Mouse (Mus musculus) heart, embryonic 11.5 days (tissue): ENCODE data around the gene Rbm4b. TPM values are rescaled to one million over a fixed set of nuclear protein-coding genes. Genes with fewer than 3 reads are reported as not detected.

Experiments
- ATAC-seq: fragments of 200-750 bp; cut with Nextera tagmentation; replicated peaks from 2 replicates; pipeline ENCODE4 v1.8.0; 2017; ENCODE audit warnings: moderate library complexity; ENCODE audit not compliant: insufficient number of reproducible peaks, low FRiP score, low TSS enrichment
- H3K27ac ChIP-seq: fragments of 300-500 bp; sonication (generic); 2 replicates; pipeline ENCODE4 v1.5.1; 2014; ENCODE audit warnings: mild to moderate bottlenecking, low read depth, low read length
- H3K27me3 ChIP-seq: fragments of 300-500 bp; sonication (generic); 2 replicates; pipeline ENCODE4 v1.6.1; 2014; ENCODE audit warnings: mild to moderate bottlenecking, low read length, mixed read lengths; ENCODE audit not compliant: control insufficient read depth, insufficient read depth
- H3K36me3 ChIP-seq: fragments of 300-500 bp; sonication (generic); 2 replicates; pipeline ENCODE4 v1.6.1; 2014; ENCODE audit warnings: mild to moderate bottlenecking, low read length, moderate library complexity, mixed read lengths; ENCODE audit not compliant: control insufficient read depth, insufficient read depth
- H3K4me1 ChIP-seq: fragments of 300-500 bp; sonication (generic); 2 replicates; pipeline ENCODE4 v1.6.1; 2014; ENCODE audit warnings: low read length; ENCODE audit not compliant: control insufficient read depth, insufficient read depth
- H3K4me2 ChIP-seq: fragments of 300-500 bp; sonication (generic); 2 replicates; pipeline ENCODE4 v1.6.1; 2014; ENCODE audit warnings: mild to moderate bottlenecking, moderate library complexity
- H3K4me3 ChIP-seq: fragments of 300-500 bp; sonication (generic); 2 replicates; pipeline ENCODE4 v1.5.1; 2014; ENCODE audit warnings: low read depth, low read length
- H3K9ac ChIP-seq: fragments of 300-500 bp; sonication (generic); 2 replicates; pipeline ENCODE4 v1.6.1; 2014; ENCODE audit warnings: mild to moderate bottlenecking, low read depth, low read length, moderate library complexity
- H3K9me3 ChIP-seq: fragments of 300-500 bp; sonication (generic); replicated peaks from 2 replicates; pipeline ENCODE4 v1.6.1; 2016; ENCODE audit warnings: low read length; ENCODE audit not compliant: control insufficient read depth
- WGBS: fragments of 180-500 bp; shearing (Covaris S2); extraction: QIAGEN DNeasy Blood & Tissue Kit; methylation state at CpG from one replicate; pipeline ENCODE4 v1.1.7; 2014; ENCODE audit not compliant: insufficient replicate concordance; 5-methylcytosine and 5-hydroxymethylcytosine counted together
- polyA plus RNA-seq: library from polyadenylated mRNA; unstranded; fragments of >200 nt; fragmentation: Nextera tagmentation; extraction: Ambion mirVana; gene quantifications from 2 replicates; pipeline ENCODE4 v1.2.1, GENCODE M21; 2014

Gene Rbm4b
- polyA plus RNA-seq, 1 experiment from 2014 or later = 43.4 TPM

GRCm38 (mm10) chr19:4739762-4740161, 16.5 kb upstream of the Rbm4b start:
- no peak for ATAC-seq
- Histone ChIP-seq H3K4me1 (no peaks in the 10 kb centered on the region), H3K27ac (no peak overlapping the region), H3K36me3 (no peaks in the 10 kb centered on the region), H3K4me3 (no peak overlapping the region), H3K4me2 (no peak overlapping the region), H3K27me3 (no peaks in the 10 kb centered on the region), H3K9me3 (no peaks in the 10 kb centered on the region), H3K9ac (no peak overlapping the region)
- 81% methylated on average over 5 of the region's 5 CpGs for WGBS

- no peak for ATAC-seq
- Histone ChIP-seq H3K27ac (no peak overlapping the region), H3K9me3 (no peaks in the 10 kb centered on the region), H3K27me3 (no peaks in the 10 kb centered on the region), H3K4me1 (peaks cover 4% of the 10 kb centered on the region), H3K36me3 (no peaks in the 10 kb centered on the region), H3K9ac (no peak overlapping the region), H3K4me3 (no peak overlapping the region), H3K4me2 (no peak overlapping the region)
- WGBS = 71% methylated on average over 10 of the region's 10 CpGs
Measured at GRCm38 (mm10) chr19:4741482-4741881, 14.8 kb upstream of the Rbm4b start.

GRCm38 (mm10) chr19:4742229-4742628, 14.1 kb upstream of the Rbm4b start:
- H3K4me3 ChIP-seq = no peak overlapping the region
- ATAC-seq = no peak
- H3K9ac ChIP-seq = no peak overlapping the region
- 85% methylated on average over 6 of the region's 6 CpGs for WGBS
- no peak overlapping the region for H3K27ac ChIP-seq
- no peaks in the 10 kb centered on the region for H3K36me3 ChIP-seq
- no peak overlapping the region for H3K4me2 ChIP-seq
- H3K27me3 ChIP-seq = no peaks in the 10 kb centered on the region
- peaks cover 4% of the 10 kb centered on the region for H3K4me1 ChIP-seq
- no peaks in the 10 kb centered on the region for H3K9me3 ChIP-seq

- no peaks in the 10 kb centered on the region for H3K9me3 ChIP-seq
- H3K27ac ChIP-seq = no peak overlapping the region
- H3K9ac ChIP-seq = no peak overlapping the region
- H3K4me2 ChIP-seq = no peak overlapping the region
- no peaks in the 10 kb centered on the region for H3K27me3 ChIP-seq
- H3K4me3 ChIP-seq = no peak overlapping the region
- no peak for ATAC-seq
- WGBS = 38% methylated on average over 5 of the region's 5 CpGs
- peaks cover 4% of the 10 kb centered on the region for H3K4me1 ChIP-seq
- no peaks in the 10 kb centered on the region for H3K36me3 ChIP-seq
Measured at GRCm38 (mm10) chr19:4743524-4743923, 12.8 kb upstream of the Rbm4b start.

GRCm38 (mm10) chr19:4744026-4744425, 12.3 kb upstream of the Rbm4b start:
- Histone ChIP-seq H3K9me3 (no peaks in the 10 kb centered on the region), H3K27me3 (no peaks in the 10 kb centered on the region), H3K36me3 (no peaks in the 10 kb centered on the region), H3K4me1 (peaks cover 4% of the 10 kb centered on the region), H3K4me2 (no peak overlapping the region), H3K4me3 (no peak overlapping the region), H3K9ac (no peak overlapping the region), H3K27ac (no peak overlapping the region)
- ATAC-seq = no peak
- 73% methylated on average over 13 of the region's 14 CpGs for WGBS

- Histone ChIP-seq H3K4me2 (no peak overlapping the region), H3K9ac (no peak overlapping the region), H3K36me3 (no peaks in the 10 kb centered on the region)
Measured at GRCm38 (mm10) chr19:4745057-4745456, 11.2 kb upstream of the Rbm4b start.

GRCm38 (mm10) chr19:4745681-4746080, 10.6 kb upstream of the Rbm4b start:
- Histone ChIP-seq H3K4me1 (peaks cover 4% of the 10 kb centered on the region), H3K9me3 (no peaks in the 10 kb centered on the region), H3K27ac (no peak overlapping the region), H3K27me3 (no peaks in the 10 kb centered on the region), H3K36me3 (no peaks in the 10 kb centered on the region), H3K9ac (no peak overlapping the region), H3K4me2 (no peak overlapping the region), H3K4me3 (no peak overlapping the region)
- WGBS = 88% methylated on average over 10 of the region's 10 CpGs
- no peak for ATAC-seq

More at GRCm38 (mm10) chr19:4745057-4745456, 11.2 kb upstream of the Rbm4b start:
- no peak overlapping the region for H3K27ac ChIP-seq
- no peaks in the 10 kb centered on the region for H3K9me3 ChIP-seq
- H3K4me3 ChIP-seq = no peak overlapping the region
- WGBS = 52% methylated on average over 9 of the region's 9 CpGs
- peaks cover 4% of the 10 kb centered on the region for H3K4me1 ChIP-seq
- no peaks in the 10 kb centered on the region for H3K27me3 ChIP-seq
- ATAC-seq = no peak

- Histone ChIP-seq H3K4me3 (no peak overlapping the region), H3K36me3 (no peaks in the 10 kb centered on the region), H3K9me3 (no peaks in the 10 kb centered on the region), H3K27me3 (no peaks in the 10 kb centered on the region), H3K27ac (no peak overlapping the region), H3K4me1 (peaks cover 4% of the 10 kb centered on the region), H3K4me2 (no peak overlapping the region), H3K9ac (no peak overlapping the region)
- 82% methylated on average over 14 of the region's 14 CpGs for WGBS
- no peak; the same call in 1 of the 2 replicates for ATAC-seq
Measured at GRCm38 (mm10) chr19:4746611-4747010, 9.7 kb upstream of the Rbm4b start.

GRCm38 (mm10) chr19:4747631-4748312, 8.5 kb upstream of the Rbm4b start:
- Histone ChIP-seq H3K27ac (no peak overlapping the region), H3K4me1 (peaks cover 4% of the 10 kb centered on the region), H3K36me3 (no peaks in the 10 kb centered on the region), H3K4me3 (no peak overlapping the region), H3K9me3 (no peaks in the 10 kb centered on the region), H3K27me3 (no peaks in the 10 kb centered on the region), H3K9ac (no peak overlapping the region), H3K4me2 (no peak overlapping the region)
- ATAC-seq = no peak
- 85% methylated on average over 9 of the region's 9 CpGs for WGBS
